Mouse (Mus musculus): ENCODE results near the gene 4930470P17Rik.

GRCm38 (mm10) chr2:170548046-170548445 lies 53.8 kb downstream of the 4930470P17Rik start:
- TF ChIP-seq CTCF (IDR thresholded peaks at IDR 0.05; ENCODE audit: control insufficient read depth, insufficient read depth, insufficient read length) (no peak), MAX (IDR thresholded peaks at IDR 0.05) (no peak), USF1 (IDR thresholded peaks at IDR 0.05; ENCODE audit: low read depth) (no peak), FOSL1 (IDR thresholded peaks at IDR 0.05; ENCODE audit: insufficient read depth, low read length, poor library complexity, severe bottlenecking) (no peak)
